Mouse (Mus musculus): ENCODE results near the gene Spag7. TPM values are rescaled to one million over a fixed set of nuclear protein-coding genes. Genes with fewer than 3 reads are reported as not detected.

Spag7 gene
- total RNA-seq (2015) (78.5 and 83.3 TPM in 2 replicates), total RNA-seq (2017) (67.0 and 83.5 TPM in 2 replicates)

GRCm38 (mm10) chr11:70668771-70669505, at the start of gene Spag7:
Gene Spag7, minus strand, starts transcription at chr11:70669416.
- peak; percentile 84 for ATAC-seq (ENCODE audit: poor library complexity, severe bottlenecking)

DNA sequence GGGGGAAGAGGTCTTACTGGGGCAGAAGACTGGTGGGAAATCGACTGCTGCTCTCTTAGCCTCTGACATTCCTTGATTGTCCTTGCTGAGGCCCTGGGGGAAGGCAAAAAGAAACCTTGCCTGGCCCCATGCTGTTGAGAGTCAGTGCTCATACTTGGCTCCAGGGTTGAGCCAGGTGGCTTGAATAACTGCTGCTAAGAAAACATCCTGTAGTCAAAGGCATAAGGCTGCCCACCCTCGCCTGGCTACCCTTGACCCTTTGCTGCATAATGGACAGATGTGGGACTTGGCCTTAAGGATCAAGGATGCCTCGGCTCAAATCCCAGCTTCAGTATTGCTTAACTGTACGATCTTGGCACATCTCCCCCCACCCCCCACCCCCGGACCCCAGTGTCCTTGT, 49.3 kb upstream of the Spag7 start:
- ATAC-seq (ENCODE audit: poor library complexity, severe bottlenecking) = no peak

GRCm38 (mm10) chr11:70715832-70716231, 46.6 kb upstream of the Spag7 start:
- ATAC-seq (ENCODE audit: poor library complexity, severe bottlenecking) = no peak

DNA sequence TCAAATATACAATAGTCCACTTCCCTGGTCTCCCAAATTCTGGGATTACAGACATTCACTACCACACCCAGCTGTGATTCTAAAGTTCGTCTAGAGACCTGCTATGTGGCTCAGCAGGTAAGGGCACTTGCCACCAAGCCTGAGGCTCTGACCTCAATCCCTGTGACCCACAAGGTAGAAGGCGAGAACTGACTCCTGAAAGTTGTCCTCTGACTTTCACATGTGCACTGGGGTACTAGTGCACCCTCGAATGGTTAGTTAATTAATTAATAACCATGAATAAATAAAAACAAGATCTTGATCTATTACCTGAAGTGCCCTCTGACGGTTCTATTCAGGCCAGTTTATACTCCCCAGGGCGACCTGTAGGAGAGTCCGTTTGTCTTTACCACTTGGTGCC, 44.0 kb upstream of the Spag7 start:
- no peak for ATAC-seq (ENCODE audit: poor library complexity, severe bottlenecking)

DNA sequence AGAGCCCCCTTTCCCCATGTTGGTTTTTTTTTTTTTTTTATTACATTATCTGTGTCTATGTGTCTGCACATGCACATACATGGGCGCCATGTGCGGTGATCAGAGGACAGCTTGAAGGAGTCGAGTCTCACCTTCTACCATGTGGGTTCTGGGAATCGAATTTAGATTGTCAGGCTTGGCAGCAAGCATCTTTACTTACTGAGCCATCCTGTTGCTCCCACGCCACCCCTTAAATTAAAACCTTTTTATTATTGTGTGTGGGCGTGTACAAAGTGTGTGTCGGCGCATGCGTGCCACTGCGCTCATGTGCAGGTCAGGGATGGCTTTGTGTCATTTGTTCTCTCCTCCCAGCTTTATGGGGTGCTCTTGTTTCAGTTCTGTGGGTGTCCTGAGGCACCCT, 41.8 kb upstream of the Spag7 start:
- no peak for ATAC-seq (ENCODE audit: poor library complexity, severe bottlenecking)

- ATAC-seq (ENCODE audit: poor library complexity, severe bottlenecking) = no peak
Measured at GRCm38 (mm10) chr11:70706127-70706526, 36.9 kb upstream of the Spag7 start.

DNA sequence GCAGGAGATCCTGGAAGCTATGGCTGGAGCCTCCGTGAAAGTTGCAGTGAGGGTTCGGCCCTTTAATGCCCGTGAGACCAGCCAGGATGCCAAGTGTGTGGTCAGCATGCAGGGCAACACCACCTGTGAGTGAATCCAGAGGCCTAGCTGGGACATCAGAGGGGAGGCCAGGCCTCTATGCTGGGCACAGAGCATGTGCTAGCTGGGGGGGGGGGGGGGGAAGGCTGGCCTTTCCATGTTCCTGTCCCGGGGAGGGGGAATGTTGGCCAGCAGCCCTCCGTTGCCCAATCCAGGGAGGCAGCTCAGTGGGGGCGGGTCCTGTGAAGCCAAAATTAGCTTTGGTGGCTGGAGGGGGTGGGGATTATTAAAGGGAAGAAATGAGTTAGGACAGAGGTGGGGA, 33.6 kb upstream of the Spag7 start:
- no peak for ATAC-seq (ENCODE audit: poor library complexity, severe bottlenecking)

- no peak for ATAC-seq (ENCODE audit: poor library complexity, severe bottlenecking)
Measured at GRCm38 (mm10) chr11:70701984-70702733, 32.9 kb upstream of the Spag7 start.

- ATAC-seq (ENCODE audit: poor library complexity, severe bottlenecking) = no peak
Measured at GRCm38 (mm10) chr11:70701221-70701955, 32.2 kb upstream of the Spag7 start.

GRCm38 (mm10) chr11:70700613-70701012, 31.4 kb upstream of the Spag7 start:
- ATAC-seq (ENCODE audit: poor library complexity, severe bottlenecking) = 0 out of 2 replicates have a peak, but pooled peaks have one; percentile 13

- peak; percentile 99 for ATAC-seq (ENCODE audit: poor library complexity, severe bottlenecking)
Measured at GRCm38 (mm10) chr11:70699722-70700556, 30.7 kb upstream of the Spag7 start, which contains the start of the genes Inca1 and Kif1c. Gene Inca1, minus strand, starts transcription at chr11:70700155. Gene Kif1c, plus strand, starts transcription at chr11:70700548.

DNA sequence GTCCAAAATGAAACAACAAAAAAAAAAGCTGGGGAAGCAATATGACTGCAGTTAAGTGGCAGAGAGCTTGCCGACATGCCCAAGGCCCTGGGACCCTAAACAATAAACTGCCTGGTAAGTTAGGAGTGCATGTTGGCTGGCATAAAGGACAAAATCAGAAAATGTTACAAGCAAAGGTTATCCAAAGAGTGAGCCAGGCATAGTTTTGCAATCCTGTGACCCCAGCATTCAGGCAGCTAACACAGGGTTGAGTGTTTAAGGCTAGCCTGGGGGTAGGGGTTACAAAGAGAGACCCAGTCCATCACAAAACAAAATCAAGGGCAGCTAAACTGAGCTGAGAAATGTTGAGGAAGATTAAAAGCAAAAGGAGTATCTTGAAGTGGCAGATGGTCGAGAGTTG, 29.8 kb upstream of the Spag7 start:
- ATAC-seq (ENCODE audit: poor library complexity, severe bottlenecking) = no peak

GRCm38 (mm10) chr11:70697376-70697775, 28.2 kb upstream of the Spag7 start:
- ATAC-seq (ENCODE audit: poor library complexity, severe bottlenecking) = no peak

DNA sequence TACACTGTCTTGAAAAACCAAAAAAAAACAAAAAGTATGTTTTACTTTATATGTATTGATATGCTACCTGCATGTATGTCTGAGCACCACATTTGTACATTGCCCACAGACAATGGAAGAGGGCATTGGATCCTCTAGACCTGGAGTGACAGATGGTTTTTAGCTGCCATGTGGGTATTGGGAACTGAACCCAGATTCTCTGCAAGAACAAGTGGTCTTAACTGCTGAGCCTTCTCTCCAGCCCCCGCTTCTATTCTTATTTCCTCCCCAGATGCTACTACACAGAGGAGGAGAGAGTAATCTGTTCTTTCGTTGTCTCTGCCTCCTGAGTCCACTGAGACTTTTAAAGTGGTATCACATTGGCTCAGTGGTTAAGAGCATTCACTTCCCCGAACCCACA, 24.3 kb upstream of the Spag7 start:
- no peak for ATAC-seq (ENCODE audit: poor library complexity, severe bottlenecking)

- no peak for ATAC-seq (ENCODE audit: poor library complexity, severe bottlenecking)
Measured at GRCm38 (mm10) chr11:70689578-70689977, 20.4 kb upstream of the Spag7 start.

DNA sequence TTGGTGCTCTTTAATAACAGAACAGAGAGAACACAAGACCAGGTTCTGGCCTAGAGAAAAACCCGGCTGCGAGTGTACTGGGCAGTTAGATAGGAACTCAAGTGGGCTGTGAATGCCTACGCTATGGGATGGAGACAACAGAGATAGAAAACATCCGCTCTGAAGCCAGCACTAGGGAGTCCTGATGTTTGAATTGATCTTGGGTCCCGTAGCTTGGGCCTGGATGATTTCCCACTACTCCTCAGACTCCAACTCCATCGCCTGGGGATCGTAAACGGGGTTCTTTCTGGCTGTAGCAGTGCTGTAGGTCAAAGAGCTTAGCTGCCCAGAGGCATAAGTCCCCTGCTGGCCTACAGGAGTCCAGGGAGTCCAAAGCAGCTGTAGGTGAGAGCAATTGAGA, 19.2 kb upstream of the Spag7 start:
- ATAC-seq (ENCODE audit: poor library complexity, severe bottlenecking) = no peak

DNA sequence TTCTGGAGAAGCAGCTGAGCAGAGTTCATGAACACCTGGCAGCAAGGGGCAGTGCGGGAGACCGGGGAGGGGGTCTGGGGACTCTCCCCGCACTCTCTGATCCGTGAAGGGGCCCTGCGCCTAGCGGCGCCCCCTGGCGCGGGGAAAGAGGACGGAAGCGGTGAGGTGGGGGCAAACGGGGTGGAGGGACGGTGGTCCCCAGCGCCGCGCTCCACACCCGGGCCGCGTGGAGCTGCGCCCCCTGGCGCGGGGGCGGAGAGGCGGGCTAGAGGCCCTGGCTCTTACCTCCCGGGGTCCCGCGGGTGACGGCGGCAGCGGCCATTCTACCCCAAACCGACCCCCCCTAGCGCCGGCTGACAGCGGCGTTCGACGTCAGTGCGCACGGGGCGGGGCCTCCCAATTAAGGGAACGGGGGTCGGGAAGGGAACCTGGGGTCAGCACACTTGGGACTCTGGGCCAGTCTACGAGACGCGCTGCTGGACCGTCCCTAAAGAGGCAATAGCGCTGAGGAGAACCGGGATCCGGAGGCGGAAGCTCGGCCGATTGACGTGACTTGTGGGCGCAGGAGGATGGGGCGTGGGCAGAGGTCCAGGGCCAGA, 18.5 kb upstream of the Spag7 start, which contains the start of gene Camta2:
Gene Camta2 (minus strand): TSS at position 505 of the 599 bp plus-strand sequence.
- peak; percentile 79 for ATAC-seq (ENCODE audit: poor library complexity, severe bottlenecking)

GRCm38 (mm10) chr11:70686901-70687566, 17.8 kb upstream of the Spag7 start:
- peak; percentile 45 for ATAC-seq (ENCODE audit: poor library complexity, severe bottlenecking)

DNA sequence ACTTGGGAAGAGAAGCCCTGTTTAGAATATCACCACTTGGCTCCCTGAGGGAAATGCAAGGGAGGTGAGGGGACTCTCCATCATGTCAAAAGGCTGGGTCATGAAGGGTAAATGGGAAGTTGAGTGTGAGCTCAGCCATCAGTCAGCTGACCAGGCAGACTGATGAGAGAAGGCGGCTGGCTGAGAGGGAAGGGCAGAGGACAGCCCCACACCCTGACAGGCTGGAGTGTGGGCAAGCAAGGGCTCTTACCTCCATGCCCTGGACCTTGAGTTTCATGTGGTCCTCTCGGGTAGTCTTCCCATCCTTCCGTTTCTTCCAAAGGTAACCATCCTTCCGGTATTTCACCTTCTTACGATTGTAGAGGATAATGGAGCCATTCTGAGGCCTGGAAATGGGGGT, 14.4 kb upstream of the Spag7 start:
- ATAC-seq (ENCODE audit: poor library complexity, severe bottlenecking) = no peak
